Mouse (Mus musculus) spleen, adult 2 months (tissue): ENCODE results near the gene Stat6.

Experiments used
- CTCF ChIP-seq: fragments of 200-500 bp; IDR thresholded peaks from 2 replicates; pipeline ENCODE4 v1.5.1; 2011; ENCODE audit warnings: mild to moderate bottlenecking, inconsistent platforms; ENCODE audit not compliant: insufficient read depth, insufficient read length, insufficient replicate concordance; ENCODE audit errors: extremely low read depth
- POLR2A ChIP-seq: fragments of 200-500 bp; IDR thresholded peaks from 2 replicates; pipeline ENCODE4 v1.6.1; 2011; ENCODE audit warnings: low read depth, low read length, inconsistent platforms

DNA sequence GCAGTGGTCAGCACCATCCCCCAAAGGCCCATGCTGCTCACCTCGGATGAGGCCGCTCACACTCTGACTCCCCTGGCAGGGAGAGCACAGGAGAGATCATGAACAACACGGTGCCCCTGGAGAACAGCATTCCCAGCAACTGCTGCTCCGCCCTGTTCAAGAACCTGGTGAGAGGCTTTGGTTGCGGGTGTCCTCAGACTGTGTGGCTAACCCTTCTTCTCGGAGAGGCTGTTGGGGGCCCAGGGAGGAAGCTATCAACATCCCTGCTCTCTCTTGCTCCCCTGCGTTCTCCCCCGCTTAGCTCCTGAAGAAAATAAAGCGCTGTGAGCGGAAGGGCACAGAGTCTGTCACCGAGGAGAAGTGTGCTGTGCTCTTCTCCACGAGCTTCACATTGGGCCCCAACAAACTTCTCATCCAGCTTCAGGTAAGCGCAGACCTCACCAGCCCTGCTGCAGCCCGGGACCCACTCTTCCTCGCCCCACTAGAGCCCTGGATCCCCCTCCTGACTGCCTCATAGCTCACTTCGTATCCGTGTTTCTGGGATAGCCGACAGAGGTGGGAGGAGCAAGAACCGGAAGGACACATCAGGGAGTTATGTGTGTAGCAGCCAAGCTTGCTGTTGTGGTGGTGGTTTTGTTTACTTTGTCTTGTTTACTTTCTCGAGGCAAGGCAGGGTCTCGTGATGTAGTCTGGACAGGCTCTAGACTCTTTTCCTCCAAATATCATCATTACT, 10.3 kb downstream of the Stat6 start:
- TF ChIP-seq POLR2A (no peak), CTCF (no peak)
